Mouse (Mus musculus): ENCODE data around the gene 0610010F05Rik.
A peak's percentile ranks its signal among the peaks of the same experiment; 100 is the strongest.
"Not testable (repeated sequence)": the region's sequence is repeated elsewhere in the genome, so short reads cannot be mapped to it uniquely, and the experiment has no call there.

Gene 0610010F05Rik

GRCm38 (mm10) chr11:23632945-23633878, at the start of gene 0610010F05Rik:
0610010F05Rik (minus strand) TSS chr11:23633639.
- DNase-seq (ENCODE audit: low spot score): peak; percentile 20

- no peak for DNase-seq (ENCODE audit: low spot score)
Observed at GRCm38 (mm10) chr11:23682561-23682960, 49.1 kb upstream of the 0610010F05Rik start.

GRCm38 (mm10) chr11:23680435-23680950, 47.1 kb upstream of the 0610010F05Rik start:
- no peak for DNase-seq (ENCODE audit: low spot score)

GRCm38 (mm10) chr11:23679044-23679642, 45.7 kb upstream of the 0610010F05Rik start:
- no peak for DNase-seq (ENCODE audit: low spot score)

- DNase-seq (ENCODE audit: low spot score): no peak
Observed at GRCm38 (mm10) chr11:23676100-23676499, 42.7 kb upstream of the 0610010F05Rik start.

GRCm38 (mm10) chr11:23672256-23672749, 38.9 kb upstream of the 0610010F05Rik start:
- DNase-seq (ENCODE audit: low spot score): no peak

GRCm38 (mm10) chr11:23667128-23667527, 33.7 kb upstream of the 0610010F05Rik start:
- no peak for DNase-seq (ENCODE audit: low spot score)

- DNase-seq (ENCODE audit: low spot score): no peak
Observed at GRCm38 (mm10) chr11:23666526-23666925, 33.1 kb upstream of the 0610010F05Rik start.

GRCm38 (mm10) chr11:23665798-23666501, 32.5 kb upstream of the 0610010F05Rik start, which contains the start of gene Pex13:
Pex13 (minus strand) TSS chr11:23665959.
- peak; percentile 73 for DNase-seq (ENCODE audit: low spot score)

- DNase-seq (ENCODE audit: low spot score): no peak
Observed at GRCm38 (mm10) chr11:23665311-23665786, 31.9 kb upstream of the 0610010F05Rik start, which contains the start of gene Pus10. Pus10 (plus strand) TSS chr11:23665674.

- DNase-seq (ENCODE audit: low spot score): no peak
Observed at GRCm38 (mm10) chr11:23664232-23664631, 30.8 kb upstream of the 0610010F05Rik start.

GRCm38 (mm10) chr11:23657791-23658190, 24.4 kb upstream of the 0610010F05Rik start:
- no peak for DNase-seq (ENCODE audit: low spot score)

GRCm38 (mm10) chr11:23653666-23654065, 20.2 kb upstream of the 0610010F05Rik start:
- no peak for DNase-seq (ENCODE audit: low spot score)

GRCm38 (mm10) chr11:23647835-23648234, 14.4 kb upstream of the 0610010F05Rik start:
- no peak for DNase-seq (ENCODE audit: low spot score)

GRCm38 (mm10) chr11:23647431-23647830, 14.0 kb upstream of the 0610010F05Rik start:
- DNase-seq (ENCODE audit: low spot score): no peak

GRCm38 (mm10) chr11:23634573-23634972, 1.1 kb upstream of the 0610010F05Rik start:
- DNase-seq (ENCODE audit: low spot score): no peak

- no peak for DNase-seq (ENCODE audit: low spot score)
Observed at GRCm38 (mm10) chr11:23633879-23634215, 408 bp upstream of the 0610010F05Rik start.

- DNase-seq (ENCODE audit: low spot score): no peak
Observed at GRCm38 (mm10) chr11:23630664-23631063, 2.8 kb downstream of the 0610010F05Rik start.

GRCm38 (mm10) chr11:23618995-23619394, 14.4 kb downstream of the 0610010F05Rik start:
- DNase-seq (ENCODE audit: low spot score): no peak

- no peak for DNase-seq (ENCODE audit: low spot score)
Observed at GRCm38 (mm10) chr11:23614546-23614945, 18.9 kb downstream of the 0610010F05Rik start.

GRCm38 (mm10) chr11:23607291-23607690, 26.1 kb downstream of the 0610010F05Rik start:
- DNase-seq (ENCODE audit: low spot score): not testable (repeated sequence)

GRCm38 (mm10) chr11:23570130-23570529, 63.3 kb downstream of the 0610010F05Rik start:
- no peak for DNase-seq (ENCODE audit: low spot score)

All from urinary bladder, postnatal 10 days (tissue).